Mouse (Mus musculus) mouse embryonic stem cell (cell line): ENCODE data around the gene Zfp212.
"Not testable (repeated sequence)": the region's sequence is repeated elsewhere in the genome, so short reads cannot be mapped to it uniquely, and the experiment has no call there.

Experiments
- in situ Hi-C, 2 experiments: fragments of 300-500 bp; cut with MboI; formaldehyde crosslinking; loops; 1 replicate in 1 of 2; 3 replicates in 1 of 2; pipeline ENCODE4 v1.14.3; 2019 to 2020; ENCODE audit warnings: low sequenced_read_pairs in 2 of 2, low pct_unique_long_range_greater_than_20kb in 1 of 2, mixed read lengths in 1 of 2; ENCODE audit not compliant: unreplicated experiment in 1 of 2

Zfp212 gene

DNA sequence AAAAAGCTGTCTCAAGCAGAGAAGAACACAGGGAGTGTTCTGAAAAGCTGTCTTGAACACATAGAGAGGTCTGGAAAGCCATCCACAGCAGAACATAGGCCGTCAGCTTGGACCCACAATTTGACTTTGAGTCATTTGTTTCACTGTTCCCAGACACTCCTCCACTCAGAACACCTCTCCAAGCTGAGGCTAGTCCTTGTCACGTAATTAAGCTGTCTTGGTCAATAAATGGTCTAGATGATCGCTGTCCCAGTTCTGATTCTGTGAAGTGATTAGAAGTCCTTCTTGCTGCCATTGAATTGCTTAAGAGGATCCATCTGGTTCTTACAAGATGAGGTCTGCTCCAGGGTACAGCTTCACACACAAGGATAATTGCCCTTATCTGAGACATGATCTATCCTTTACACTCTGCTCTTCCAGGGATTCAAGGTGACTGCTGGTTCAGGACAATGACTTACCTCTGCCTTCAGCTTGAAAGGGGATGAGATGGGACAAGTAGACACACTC is 1.5 kb upstream of the Zfp212 start:
- in situ Hi-C loops = no loop called here

DNA sequence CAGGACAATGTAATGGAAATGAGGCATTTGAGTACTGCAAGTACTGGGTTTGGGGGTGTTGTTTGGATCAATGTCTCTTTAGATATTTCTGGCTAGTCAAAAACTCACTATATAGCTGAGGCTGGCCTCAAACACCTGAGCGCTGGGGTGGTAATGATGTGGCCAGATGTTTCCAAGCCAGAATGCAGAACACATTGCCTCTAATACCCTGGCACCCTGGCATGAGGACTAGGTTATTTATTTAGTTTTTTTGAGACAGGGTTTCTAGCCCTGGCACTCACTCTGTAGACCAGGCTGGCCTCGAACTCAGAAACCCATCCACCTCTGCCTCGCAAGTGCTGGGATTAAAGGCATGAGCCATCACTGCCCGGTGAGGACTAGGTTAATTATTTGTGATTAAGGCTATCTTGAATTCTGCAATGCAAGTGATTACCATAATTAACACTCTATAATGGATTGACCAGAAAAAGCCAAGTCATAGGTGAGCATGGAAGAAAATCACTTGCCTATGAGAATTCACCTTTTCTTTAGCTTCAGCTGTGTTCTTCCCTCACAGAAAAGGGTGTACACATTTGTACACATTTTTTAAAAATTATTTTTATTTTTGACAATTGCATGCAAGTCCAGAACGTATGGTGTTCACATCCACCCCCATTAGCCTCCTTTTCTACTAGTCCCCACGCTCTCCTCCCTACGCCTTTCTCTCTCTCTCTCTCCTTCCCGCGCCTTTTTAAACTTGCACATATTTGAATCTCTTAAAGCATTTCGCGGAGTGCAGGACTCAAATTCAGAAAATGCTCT is 430 bp upstream of the Zfp212 start:
- in situ Hi-C loops = no loop called here

- in situ Hi-C loops = no loop called here
Measured at GRCm38 (mm10) chr6:47942461-47942860, 22.2 kb downstream of the Zfp212 start.

DNA sequence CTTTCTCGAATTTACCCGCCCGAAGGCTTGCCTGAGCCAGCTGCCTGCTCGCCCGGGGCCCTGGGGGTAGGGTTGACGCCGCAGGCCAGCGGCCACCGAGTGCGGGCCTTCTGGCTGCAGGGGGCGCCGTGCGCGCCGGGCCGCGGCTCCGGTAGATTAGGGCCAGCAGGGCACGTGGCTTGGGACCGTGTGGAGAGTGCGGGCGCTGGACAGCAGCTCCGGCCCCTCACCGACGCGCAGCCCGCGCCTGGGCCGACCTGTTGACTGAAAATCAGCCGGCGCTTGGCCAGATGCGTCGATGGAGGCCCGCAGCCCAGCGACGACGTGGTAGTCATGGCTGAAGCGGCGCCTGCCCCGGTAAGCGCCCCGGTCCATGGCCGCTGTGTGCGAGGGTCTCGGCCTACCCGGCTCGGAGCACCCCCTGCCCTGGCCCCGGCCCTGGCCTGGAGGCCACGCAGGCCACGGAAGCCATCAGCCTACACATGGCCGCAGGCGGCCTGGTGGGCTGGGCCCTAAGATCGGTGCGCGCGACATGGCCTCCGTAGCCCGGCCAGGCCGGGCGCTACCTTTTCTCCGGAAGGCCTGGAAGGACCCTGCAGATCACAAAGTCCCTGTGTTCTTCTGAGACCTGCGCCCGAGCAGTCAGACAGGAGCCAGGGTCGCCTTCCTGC is 22.9 kb downstream of the Zfp212 start:
- in situ Hi-C loops = no loop called here

DNA sequence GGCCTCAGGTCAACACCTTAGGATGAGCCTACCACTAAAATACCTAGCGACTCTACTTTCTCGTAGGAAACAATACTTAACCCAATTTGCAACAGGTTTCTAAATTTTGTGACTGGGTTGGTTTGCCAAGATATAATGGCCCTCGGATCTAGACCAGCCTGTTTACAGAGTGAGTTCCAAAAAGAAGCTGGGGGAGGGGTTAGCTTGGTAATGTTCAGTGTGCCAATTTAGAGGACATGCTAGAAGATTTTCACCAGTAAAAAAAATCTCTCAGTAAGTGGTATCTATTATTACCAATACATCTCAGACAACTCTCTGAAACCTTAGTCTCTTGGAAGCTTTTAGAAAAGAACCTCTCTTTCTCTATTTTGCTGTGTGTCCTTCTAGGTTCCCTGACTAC is 23.4 kb downstream of the Zfp212 start:
- in situ Hi-C loops = no loop called here

DNA sequence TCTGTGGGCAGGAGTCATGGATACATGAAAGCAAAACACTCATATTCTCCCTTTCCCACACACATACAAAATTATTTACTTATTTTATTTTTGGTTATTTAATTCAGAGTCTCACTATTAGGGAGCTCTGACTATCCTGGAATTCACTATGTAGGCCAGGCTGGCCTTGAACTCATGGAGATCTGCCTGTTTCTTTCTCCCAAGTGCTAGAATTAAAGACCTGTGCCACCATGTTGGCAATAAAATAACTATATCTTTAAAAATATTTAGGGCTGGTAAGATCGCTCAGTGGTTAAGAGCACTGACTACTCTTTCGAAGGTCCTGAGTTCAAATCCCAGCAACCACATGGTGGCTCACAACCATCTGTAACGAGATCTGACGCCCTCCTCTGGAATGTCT is 27.1 kb downstream of the Zfp212 start:
- in situ Hi-C loops = no loop called here

GRCm38 (mm10) chr6:47953191-47953726 is 33.0 kb downstream of the Zfp212 start, which contains the start of gene Zfp956:
Zfp956 (plus strand) TSS chr6:47953390.
- in situ Hi-C loops = no loop called here

GRCm38 (mm10) chr6:47954425-47954824 is 34.1 kb downstream of the Zfp212 start:
- in situ Hi-C loops = no loop called here

- in situ Hi-C loops = no loop called here
Measured at GRCm38 (mm10) chr6:47957816-47958215, 37.5 kb downstream of the Zfp212 start.

- in situ Hi-C loops = no loop called here
Measured at GRCm38 (mm10) chr6:47960685-47961421, 40.6 kb downstream of the Zfp212 start.

- in situ Hi-C loops = no loop called here
Measured at GRCm38 (mm10) chr6:47963051-47963450, 42.8 kb downstream of the Zfp212 start.

DNA sequence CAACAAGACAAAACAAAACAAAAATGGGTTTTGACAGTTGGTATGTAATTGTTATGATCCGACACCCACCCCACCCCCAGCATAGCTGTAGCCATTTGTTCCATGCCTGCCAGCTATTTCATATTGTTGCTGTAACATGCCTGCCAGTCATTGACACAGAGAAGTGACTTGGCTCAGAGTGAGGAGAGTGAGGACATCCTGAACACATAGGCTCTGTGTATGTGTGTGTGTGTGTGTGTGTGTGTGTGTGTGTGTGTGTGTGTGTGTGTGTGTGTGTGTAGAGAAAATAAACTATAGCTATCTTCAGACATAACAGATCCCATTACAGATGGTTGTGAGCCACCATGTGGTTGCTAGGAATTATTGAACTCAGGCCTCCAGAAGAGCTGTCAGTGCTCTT is 47.9 kb downstream of the Zfp212 start:
- in situ Hi-C loops = not testable (repeated sequence)

GRCm38 (mm10) chr6:47974599-47974998 is 54.3 kb downstream of the Zfp212 start:
- in situ Hi-C loops = no loop called here

GRCm38 (mm10) chr6:47978897-47979368 is 58.7 kb downstream of the Zfp212 start:
- in situ Hi-C loops = no loop called here
